Mouse (Mus musculus): ENCODE results near the gene Hadha. TPM values are rescaled to one million over a fixed set of nuclear protein-coding genes. Genes with fewer than 3 reads are reported as not detected.
A peak's percentile ranks its signal among the peaks of the same experiment; 100 is the strongest.

Gene Hadha
- polyA plus RNA-seq, 1 experiment from 2014 or later, result 228 TPM

- Histone ChIP-seq H3K9me3 (ENCODE audit: low read length) (no peaks in the 10 kb centered on the region), H3K36me3 (replicated peaks; ENCODE audit: insufficient read depth, low read length) (no peaks in the 10 kb centered on the region), H3K4me1 (ENCODE audit: insufficient read depth) (peaks cover 10% of the 10 kb centered on the region), H3K4me3 (ENCODE audit: low read depth, low read length) (no peak overlapping the region), H3K27me3 (ENCODE audit: insufficient read depth, low read length) (peaks cover 55% of the 10 kb centered on the region), H3K27ac (ENCODE audit: low read depth) (no peak overlapping the region), H3K4me2 (ENCODE audit: low read depth, low read length) (no peak overlapping the region), H3K9ac (replicated peaks) (no peak overlapping the region)
- ATAC-seq (no peak), DNase-seq (no peak)
- 77% methylated on average over 3 of the region's 3 CpGs for WGBS (ENCODE audit: insufficient replicate concordance)
- TF ChIP-seq EP300 (IDR thresholded peaks at IDR 0.05; ENCODE audit: low read depth), result no peak
Measured at GRCm38 (mm10) chr5:30103340-30103739, 51.6 kb downstream of the Hadha start.

DNA sequence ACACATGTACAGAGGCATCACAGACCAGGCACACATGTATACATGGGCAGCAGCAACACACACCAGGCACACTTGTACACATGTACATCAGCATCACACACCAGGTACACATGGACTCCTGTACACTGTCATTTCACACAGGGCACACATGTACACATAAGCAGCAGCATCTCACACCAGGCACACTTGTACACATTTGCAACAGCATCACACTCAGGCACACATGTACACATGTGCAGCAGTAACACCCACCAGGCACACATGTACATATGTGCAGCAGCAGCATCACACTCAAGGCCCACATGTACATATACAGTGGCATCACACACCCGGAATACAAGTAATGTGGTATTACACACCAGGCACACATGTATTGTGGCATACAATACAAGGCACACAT is 56.7 kb downstream of the Hadha start:
- DNase-seq, result no peak

DNA sequence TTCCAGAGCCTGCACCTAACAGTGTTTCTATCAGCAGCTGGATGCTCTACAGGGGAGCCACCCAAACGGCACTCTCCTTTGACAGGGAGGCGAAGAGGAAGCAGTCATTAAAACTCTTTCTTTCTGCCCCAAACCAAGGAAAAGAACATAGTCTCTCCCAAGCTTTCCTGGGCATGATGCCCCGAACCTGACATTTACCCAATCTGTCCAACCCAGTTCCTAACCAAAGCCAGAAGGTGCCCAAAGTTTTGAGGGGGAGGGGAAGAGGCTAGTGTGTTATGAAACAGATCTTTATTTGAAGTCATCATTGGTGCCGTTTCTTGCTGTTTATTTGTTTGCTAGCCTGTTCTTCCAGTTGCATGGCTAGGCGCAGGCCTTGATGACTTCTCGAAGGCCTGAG is 59.2 kb downstream of the Hadha start:
- no peak overlapping the region for H3K27ac ChIP-seq (ENCODE audit: low read depth)
- DNase-seq (no peak), ATAC-seq (no peak)
- no peaks in the 10 kb centered on the region for H3K36me3 ChIP-seq (replicated peaks; ENCODE audit: insufficient read depth, low read length)
- H3K27me3 ChIP-seq (ENCODE audit: insufficient read depth, low read length), result no peaks in the 10 kb centered on the region
- no peak overlapping the region for H3K4me3 ChIP-seq (ENCODE audit: low read depth, low read length)
- no peak overlapping the region for H3K9ac ChIP-seq (replicated peaks)
- no peaks in the 10 kb centered on the region for H3K4me1 ChIP-seq (ENCODE audit: insufficient read depth)
- H3K9me3 ChIP-seq (ENCODE audit: low read length), result no peaks in the 10 kb centered on the region
- no peak overlapping the region for H3K4me2 ChIP-seq (ENCODE audit: low read depth, low read length)
- WGBS (ENCODE audit: insufficient replicate concordance), result 61% methylated on average over 6 of the region's 6 CpGs
- TF ChIP-seq EP300 (IDR thresholded peaks at IDR 0.05; ENCODE audit: low read depth) (no peak), CTCF (IDR thresholded peaks at IDR 0.05; ENCODE audit: low read depth) (no peak)

More for the DNA sequence above, 56.7 kb downstream of the Hadha start:
- H3K4me2 ChIP-seq (ENCODE audit: low read depth, low read length), result no peak overlapping the region
- WGBS (ENCODE audit: insufficient replicate concordance), result 87% methylated on average over 1 of the region's 1 CpGs
- no peaks in the 10 kb centered on the region for H3K36me3 ChIP-seq (replicated peaks; ENCODE audit: insufficient read depth, low read length)
- peaks cover 4% of the 10 kb centered on the region for H3K27me3 ChIP-seq (ENCODE audit: insufficient read depth, low read length)
- H3K9me3 ChIP-seq (ENCODE audit: low read length), result no peaks in the 10 kb centered on the region
- TF ChIP-seq CTCF (IDR thresholded peaks at IDR 0.05; ENCODE audit: low read depth) (no peak), EP300 (IDR thresholded peaks at IDR 0.05; ENCODE audit: low read depth) (no peak)
- no peak overlapping the region for H3K27ac ChIP-seq (ENCODE audit: low read depth)
- H3K9ac ChIP-seq (replicated peaks), result no peak overlapping the region
- no peak for ATAC-seq
- H3K4me1 ChIP-seq (ENCODE audit: insufficient read depth), result no peaks in the 10 kb centered on the region
- no peak overlapping the region for H3K4me3 ChIP-seq (ENCODE audit: low read depth, low read length)

GRCm38 (mm10) chr5:30094399-30094798 is 60.6 kb downstream of the Hadha start:
- WGBS (ENCODE audit: insufficient replicate concordance), result 49% methylated on average over 2 of the region's 2 CpGs
- Histone ChIP-seq H3K27ac (ENCODE audit: low read depth) (no peak overlapping the region), H3K4me2 (ENCODE audit: low read depth, low read length) (no peak overlapping the region), H3K9me3 (ENCODE audit: low read length) (no peaks in the 10 kb centered on the region), H3K4me1 (ENCODE audit: insufficient read depth) (no peaks in the 10 kb centered on the region), H3K4me3 (ENCODE audit: low read depth, low read length) (no peak overlapping the region), H3K36me3 (replicated peaks; ENCODE audit: insufficient read depth, low read length) (no peaks in the 10 kb centered on the region), H3K9ac (replicated peaks) (no peak overlapping the region), H3K27me3 (ENCODE audit: insufficient read depth, low read length) (no peaks in the 10 kb centered on the region)
- no peak for DNase-seq
- no peak for ATAC-seq
- TF ChIP-seq CTCF (IDR thresholded peaks at IDR 0.05; ENCODE audit: low read depth) (no peak; the same call in 1 of the 2 replicates), EP300 (IDR thresholded peaks at IDR 0.05; ENCODE audit: low read depth) (no peak)

DNA sequence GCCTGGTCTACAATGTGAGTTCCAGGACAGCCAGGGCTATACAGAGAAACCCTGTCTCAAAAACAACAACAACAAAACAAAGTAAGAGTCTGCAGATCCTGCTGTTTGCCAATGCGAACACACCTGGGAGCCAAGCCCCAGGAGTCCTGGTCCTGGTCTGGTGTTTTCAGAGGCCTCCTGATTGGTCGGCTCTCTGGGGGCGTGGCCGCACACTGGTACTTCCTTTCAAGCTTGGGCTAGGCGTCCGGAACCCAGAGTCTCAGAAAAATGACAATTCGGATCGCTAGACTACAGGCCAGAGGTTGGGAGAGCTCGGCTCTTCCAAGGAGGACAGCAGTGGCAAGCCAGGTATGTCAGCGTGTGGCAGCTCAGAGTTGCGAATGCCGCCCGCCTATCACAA is 62.3 kb downstream of the Hadha start:
- ATAC-seq (no peak), DNase-seq (no peak)
- Histone ChIP-seq H3K4me2 (ENCODE audit: low read depth, low read length) (no peak overlapping the region), H3K27ac (ENCODE audit: low read depth) (no peak overlapping the region), H3K9me3 (ENCODE audit: low read length) (no peaks in the 10 kb centered on the region), H3K4me3 (ENCODE audit: low read depth, low read length) (no peak overlapping the region), H3K4me1 (ENCODE audit: insufficient read depth) (no peaks in the 10 kb centered on the region), H3K36me3 (replicated peaks; ENCODE audit: insufficient read depth, low read length) (no peaks in the 10 kb centered on the region), H3K27me3 (ENCODE audit: insufficient read depth, low read length) (no peaks in the 10 kb centered on the region), H3K9ac (replicated peaks) (no peak overlapping the region)
- WGBS (ENCODE audit: insufficient replicate concordance), result 64% methylated on average over 13 of the region's 13 CpGs
- TF ChIP-seq EP300 (IDR thresholded peaks at IDR 0.05; ENCODE audit: low read depth) (no peak), CTCF (IDR thresholded peaks at IDR 0.05; ENCODE audit: low read depth) (no peak)

GRCm38 (mm10) chr5:30072825-30073821 is 81.8 kb downstream of the Hadha start, which contains the start of gene Tyms:
Gene Tyms, minus strand, starts transcription at chr5:30073617.
- peak; percentile 87 for ATAC-seq
- WGBS (ENCODE audit: insufficient replicate concordance), result 1% methylated on average over 45 of the region's 45 CpGs
- H3K27me3 ChIP-seq (ENCODE audit: insufficient read depth, low read length), result no peaks in the 10 kb centered on the region
- peak within 1 kb of the TSS; percentile 90 for H3K4me2 ChIP-seq (ENCODE audit: low read depth, low read length)
- peaks cover 13% of the 10 kb centered on the region for H3K4me1 ChIP-seq (ENCODE audit: insufficient read depth)
- peak within 1 kb of the TSS; percentile 74 for H3K9ac ChIP-seq (replicated peaks)
- no peaks in the 10 kb centered on the region for H3K9me3 ChIP-seq (ENCODE audit: low read length)
- TF ChIP-seq EP300 (IDR thresholded peaks at IDR 0.05; ENCODE audit: low read depth), result no peak
- TF ChIP-seq CTCF (IDR thresholded peaks at IDR 0.05; ENCODE audit: low read depth), result peak; percentile 21; the same call in 1 of the 2 replicates
- peak within 1 kb of the TSS; percentile 80 for H3K27ac ChIP-seq (ENCODE audit: low read depth)
- peaks cover 27% of the 10 kb centered on the region for H3K36me3 ChIP-seq (replicated peaks; ENCODE audit: insufficient read depth, low read length)
- H3K4me3 ChIP-seq (ENCODE audit: low read depth, low read length), result peak within 1 kb of the TSS; percentile 85
- peak; percentile 88 for DNase-seq
